Mouse (Mus musculus) intestine, embryonic 16.5 days (tissue): ENCODE data around the gene Spg7. TPM values are rescaled to one million over a fixed set of nuclear protein-coding genes. Genes with fewer than 3 reads are reported as not detected.

Experiments
- microRNA-seq: library from miRNA; unstranded; fragments of <30 nt; microRNA quantifications from one replicate; pipeline ENCODE4, GENCODE M21; 2016
- polyA plus RNA-seq: library from polyadenylated mRNA; unstranded; fragments of >200 nt; fragmentation: Nextera tagmentation; extraction: Ambion mirVana; gene quantifications from 2 replicates; pipeline ENCODE4 v1.2.1, GENCODE M21; 2015

The Spg7 gene
- polyA plus RNA-seq, 1 experiment from 2014 or later, result 54.4 TPM

Small RNA genes lying within 50 kb of the gene (microRNA-seq; reads per million reads assigned to microRNA genes)
- not detected for gene Mir7079
- 0.68 reads per million for gene Mir7080

Other genes starting within 250 kb of the Spg7 start
- 0.11 and 0.24 TPM in 2 replicates for gene Cdh15, start 215.0 kb upstream of the Spg7 start, polyA plus RNA-seq
- gene Ankrd11, start 20.7 kb upstream of the Spg7 start, polyA plus RNA-seq, result 19.2 and 19.5 TPM in 2 replicates
- gene Rpl13, start 39.4 kb downstream of the Spg7 start, polyA plus RNA-seq, result 1,403 and 1,521 TPM in 2 replicates
- gene Cpne7, start 54.4 kb downstream of the Spg7 start, polyA plus RNA-seq, result 0.78 and 0.93 TPM in 2 replicates
- 9.3 and 9.6 TPM in 2 replicates for gene Sult5a1, start 95.4 kb downstream of the Spg7 start, polyA plus RNA-seq
- 7.5 and 12.6 TPM in 2 replicates for gene Dpep1, start 123.3 kb downstream of the Spg7 start, polyA plus RNA-seq
- gene Chmp1a, start 149.8 kb downstream of the Spg7 start, polyA plus RNA-seq, result 173 and 184 TPM in 2 replicates
- 1.7 and 2.7 TPM in 2 replicates for gene Spata33, start 149.9 kb downstream of the Spg7 start, polyA plus RNA-seq
- gene Cdk10, start 161.9 kb downstream of the Spg7 start, polyA plus RNA-seq, result 23.7 and 27.8 TPM in 2 replicates
- gene Spata2l, start 173.3 kb downstream of the Spg7 start, polyA plus RNA-seq, result 6.0 TPM in 2 replicates
- 16.5 and 19.3 TPM in 2 replicates for gene Zfp276, start 191.3 kb downstream of the Spg7 start, polyA plus RNA-seq
- 16.3 and 19.3 TPM in 2 replicates for gene Vps9d1, start 191.4 kb downstream of the Spg7 start, polyA plus RNA-seq